Mouse (Mus musculus): ENCODE results near the gene Cacna2d3.

Cacna2d3 gene

GRCm38 (mm10) chr14:29478403-29478983, 243.2 kb downstream of the Cacna2d3 start:
- no peak for DNase-seq

DNA sequence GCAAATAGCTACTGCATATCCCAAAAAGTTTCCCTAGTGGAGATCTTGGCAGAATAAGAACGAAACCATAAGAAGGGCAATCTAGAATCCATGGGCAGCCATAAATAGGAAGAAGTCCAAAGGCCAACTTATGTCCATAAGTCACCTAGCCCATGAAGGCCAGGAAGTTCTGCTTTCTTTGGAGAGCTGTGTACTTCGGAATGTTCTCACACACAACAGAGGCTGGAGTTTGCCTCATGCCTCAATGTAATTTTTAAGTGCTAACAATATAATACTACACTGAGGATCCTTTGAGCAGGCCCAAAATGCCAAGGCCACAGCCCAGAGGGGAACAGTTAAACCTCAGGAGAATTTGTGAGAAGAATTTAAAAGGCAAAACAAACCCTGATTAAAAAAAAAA, 257.4 kb downstream of the Cacna2d3 start:
- no peak for DNase-seq

DNA sequence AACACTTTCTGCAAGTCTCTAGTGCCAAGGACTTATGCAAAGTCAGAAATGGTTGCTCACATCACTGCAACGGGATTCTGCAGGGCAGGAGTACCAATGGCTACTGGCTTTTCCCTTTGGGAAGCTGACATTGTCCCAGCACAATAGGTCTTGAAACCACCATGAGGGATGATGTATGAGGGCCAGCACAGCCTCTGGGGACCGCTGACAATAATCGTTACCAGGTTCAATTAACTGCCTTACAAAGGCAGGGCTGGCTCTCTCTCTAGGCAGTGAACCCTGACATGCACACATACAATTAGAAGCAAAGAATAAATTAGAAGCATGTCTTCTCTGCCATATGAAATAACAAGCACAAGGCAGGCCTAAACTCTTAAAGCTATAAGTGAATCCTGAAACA, 272.5 kb downstream of the Cacna2d3 start:
- DNase-seq = no peak

DNA sequence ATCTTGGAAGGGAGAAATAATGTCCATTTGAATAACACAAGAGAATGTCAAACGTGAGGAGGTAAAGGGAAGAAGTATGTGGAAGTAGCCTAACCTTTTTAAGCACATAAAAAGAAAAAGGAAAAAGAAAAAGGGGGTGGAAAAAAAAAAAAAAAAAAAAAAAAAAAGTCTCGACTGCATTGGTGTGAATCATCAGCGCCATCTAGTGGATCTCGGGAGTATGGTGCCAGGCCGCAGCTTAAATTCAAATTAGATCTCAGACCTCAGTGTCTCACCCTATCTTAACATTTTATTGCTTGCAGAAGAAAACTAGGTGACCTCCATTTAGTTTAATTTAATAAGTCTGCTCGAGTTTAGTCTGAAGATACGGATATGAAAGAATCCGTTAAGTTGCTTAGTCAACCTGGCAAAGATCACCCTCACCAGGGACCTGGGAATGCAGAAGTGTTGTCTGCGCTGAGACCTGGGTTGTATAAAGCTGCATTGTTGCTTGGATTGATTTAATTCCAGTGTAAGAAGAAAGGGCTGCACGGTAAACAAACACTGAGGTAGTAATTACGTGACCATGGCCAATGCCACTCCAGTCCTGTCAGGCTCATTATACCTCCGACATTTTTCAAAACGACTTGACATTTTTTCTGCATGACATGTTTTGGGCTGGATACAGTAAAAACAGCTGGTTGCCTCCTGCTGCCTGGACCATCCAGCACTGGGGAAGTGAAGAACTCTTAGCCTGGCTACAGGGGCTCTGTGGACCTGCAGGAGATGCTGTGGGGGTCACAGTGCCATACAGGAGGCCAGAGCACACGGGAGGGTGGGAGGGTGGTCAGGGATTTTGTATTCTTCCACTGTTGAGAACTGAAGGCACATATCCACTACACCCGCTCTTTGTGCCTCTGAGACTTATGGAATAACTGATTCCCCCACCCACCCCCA, 278.3 kb downstream of the Cacna2d3 start:
- peak; percentile 50 for DNase-seq

DNA sequence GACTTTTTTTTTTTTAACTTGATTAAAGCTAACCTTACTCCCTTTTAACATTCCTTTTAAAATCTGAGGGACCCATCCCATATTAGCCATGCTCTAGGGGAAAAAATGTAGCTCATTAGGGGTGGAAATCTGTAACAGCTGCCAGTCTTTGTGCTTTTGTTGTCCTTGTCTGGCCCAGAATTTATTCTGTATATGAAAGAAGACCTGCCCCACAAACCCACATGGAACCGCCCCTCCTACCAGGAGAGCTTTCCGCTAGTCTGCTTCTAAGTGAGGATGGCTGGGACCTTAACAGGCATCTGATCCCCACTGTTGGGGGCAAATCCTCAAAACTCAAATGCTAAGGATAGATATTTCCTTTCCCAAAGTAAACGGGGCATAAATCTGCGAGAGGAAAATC, 279.2 kb downstream of the Cacna2d3 start:
- DNase-seq = no peak

DNA sequence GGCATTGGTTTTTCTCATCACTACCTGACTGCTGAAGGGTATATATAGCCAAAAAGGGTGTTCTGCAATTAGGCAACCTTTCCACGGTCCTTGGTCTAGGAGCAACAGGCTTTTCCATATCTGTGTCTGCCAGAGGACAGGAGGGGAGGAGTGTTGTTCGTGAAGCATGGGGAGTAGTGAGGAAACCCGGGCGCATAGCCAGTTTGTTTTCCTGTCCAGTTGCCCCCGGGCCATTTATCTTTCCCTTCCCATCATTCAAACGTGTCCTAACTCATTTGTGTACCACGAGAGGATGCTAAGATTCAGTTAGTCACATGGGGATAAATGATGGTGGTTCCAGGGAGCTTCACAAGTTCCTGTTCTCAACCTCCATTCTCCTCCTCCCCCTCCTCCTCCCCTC, 283.0 kb downstream of the Cacna2d3 start:
- DNase-seq = no peak

- no peak for DNase-seq
Measured at GRCm38 (mm10) chr14:29438251-29438650, 283.4 kb downstream of the Cacna2d3 start.

- DNase-seq = no peak
Measured at GRCm38 (mm10) chr14:29435203-29435602, 286.5 kb downstream of the Cacna2d3 start.

- no peak for DNase-seq
Measured at GRCm38 (mm10) chr14:29433716-29434115, 287.9 kb downstream of the Cacna2d3 start.

GRCm38 (mm10) chr14:29433076-29433714, 288.5 kb downstream of the Cacna2d3 start:
- DNase-seq = no peak

- no peak for DNase-seq
Measured at GRCm38 (mm10) chr14:29429788-29430187, 291.9 kb downstream of the Cacna2d3 start.

DNA sequence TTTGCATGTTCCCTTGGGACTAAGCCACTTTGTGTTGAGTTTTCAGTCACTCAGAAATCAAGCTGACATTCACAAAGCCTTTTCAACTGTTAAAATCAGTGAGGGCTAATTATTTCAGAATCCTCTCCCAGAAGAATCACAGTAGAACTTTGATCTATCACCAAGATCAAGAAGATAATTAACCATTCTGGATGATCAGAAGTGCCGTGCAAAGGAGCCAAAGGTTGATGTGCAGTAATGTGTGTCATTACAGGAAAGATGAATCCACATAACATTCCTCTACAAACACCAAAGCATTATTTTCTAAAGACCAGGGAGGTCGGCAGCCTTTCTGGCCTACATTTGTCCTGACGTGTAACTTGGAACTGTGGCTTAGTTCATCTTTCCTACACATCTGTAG, 296.0 kb downstream of the Cacna2d3 start:
- DNase-seq = no peak

DNA sequence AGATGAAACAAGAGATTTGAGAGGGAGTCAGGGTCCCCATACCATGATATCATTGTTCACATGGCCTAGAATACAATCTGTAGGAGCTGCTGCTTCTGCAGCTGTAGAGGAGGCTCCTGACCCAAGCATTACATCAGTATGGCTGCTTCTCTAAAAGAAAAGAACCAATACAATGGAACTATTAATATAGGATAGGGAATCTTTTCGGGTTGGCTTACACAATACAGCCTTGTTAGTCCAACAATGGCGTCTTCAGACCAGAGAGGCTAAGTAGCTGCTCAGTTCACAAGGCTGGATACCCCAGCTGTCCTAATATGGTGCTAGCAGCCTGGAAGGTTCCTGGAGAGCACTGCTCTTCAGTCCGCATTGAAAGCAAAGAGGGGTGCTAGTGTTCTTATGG, 296.5 kb downstream of the Cacna2d3 start:
- no peak for DNase-seq

DNA sequence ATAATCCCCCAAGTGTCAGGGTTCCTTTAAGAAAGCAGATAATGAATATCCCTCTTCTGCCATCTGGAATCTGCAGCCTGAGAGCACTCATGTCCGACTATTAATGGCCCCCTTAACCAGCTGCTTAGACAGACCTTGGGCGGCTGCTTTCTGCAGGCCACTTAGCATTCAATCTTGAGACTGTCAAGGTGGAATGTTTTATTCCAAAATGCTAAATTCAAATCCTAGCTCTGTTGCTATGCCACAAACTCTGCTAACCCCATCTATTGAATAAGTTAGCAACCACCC, 315.8 kb downstream of the Cacna2d3 start:
- DNase-seq = no peak

DNA sequence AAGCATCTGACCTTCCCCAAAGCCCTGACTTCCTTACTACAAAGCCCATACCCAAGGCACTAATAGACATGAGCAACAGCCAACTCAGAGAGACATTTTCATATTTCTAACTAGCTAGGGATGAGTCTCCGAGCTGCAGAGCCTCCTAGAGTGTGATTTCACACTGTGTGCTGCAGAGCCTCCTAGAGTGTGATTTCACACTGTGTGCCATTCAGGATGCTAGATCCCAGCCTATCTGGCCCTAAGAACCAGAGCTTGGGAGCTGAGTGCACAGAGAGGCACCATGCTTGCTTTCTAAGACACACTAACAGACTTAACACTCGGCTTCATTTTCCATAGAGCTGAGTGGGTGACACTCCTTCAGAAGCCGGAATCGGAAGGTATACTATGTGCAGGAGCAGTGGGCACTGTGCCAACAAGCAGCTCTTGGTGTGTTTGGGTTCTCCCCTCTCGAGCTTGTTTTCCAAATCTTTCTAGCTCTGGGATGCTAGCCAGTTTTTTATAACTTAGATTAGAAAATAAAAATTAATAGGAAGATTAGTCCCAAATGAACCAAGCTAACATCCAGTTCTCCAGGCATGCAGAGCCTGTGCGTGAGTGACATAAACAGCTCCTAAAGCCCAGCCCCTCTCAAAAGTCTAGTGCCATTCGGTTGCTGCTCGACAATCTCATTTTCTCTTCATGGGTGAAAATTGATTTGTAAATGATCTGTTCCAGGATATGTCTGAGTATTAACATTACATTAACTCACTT, 316.4 kb downstream of the Cacna2d3 start:
- DNase-seq = no peak

DNA sequence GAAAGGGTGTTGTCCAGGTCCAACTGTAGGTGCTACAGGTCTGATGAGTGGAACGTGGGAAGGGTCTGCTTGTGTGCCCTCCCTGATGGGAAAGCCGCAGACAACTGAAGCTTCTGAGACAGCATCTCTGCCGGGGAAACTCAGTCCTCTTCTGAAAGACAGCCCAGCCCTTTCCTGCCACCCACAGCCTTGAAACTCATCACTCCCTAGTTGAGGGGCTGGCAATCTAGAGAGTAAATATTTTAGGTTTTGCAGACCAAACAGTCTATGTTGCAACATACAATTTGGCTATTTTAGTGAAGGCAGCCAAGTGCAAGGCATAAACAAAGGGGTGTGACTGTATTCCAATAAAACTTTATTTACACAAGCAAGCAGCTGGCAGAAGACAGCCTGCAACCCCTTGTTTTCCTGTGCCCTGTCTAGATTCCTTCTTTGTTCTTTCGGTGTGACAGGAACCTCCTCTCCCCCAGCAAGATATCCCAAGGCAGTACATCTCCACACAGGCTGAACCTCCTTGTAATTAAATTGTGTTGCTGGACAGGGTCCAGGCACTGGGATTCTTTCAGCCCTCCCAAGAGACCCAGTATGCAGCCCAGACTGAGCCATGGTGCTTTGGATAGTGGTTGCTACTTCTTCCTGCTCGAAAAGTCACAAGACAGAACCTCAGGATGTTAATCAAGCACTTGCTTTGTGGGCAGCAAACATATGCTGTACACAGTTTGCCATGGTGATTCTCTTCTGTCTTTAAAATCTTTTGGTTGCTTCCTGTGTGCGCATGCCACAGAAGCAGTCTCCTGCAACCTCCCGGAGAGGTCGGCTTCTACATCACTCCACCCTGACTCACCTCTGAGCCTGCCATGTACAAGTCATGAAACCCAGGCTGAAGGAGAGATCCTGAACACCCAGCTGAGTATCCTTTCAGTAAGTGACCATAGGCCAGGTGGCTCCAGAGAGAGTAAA, 317.5 kb downstream of the Cacna2d3 start:
- DNase-seq = no peak

GRCm38 (mm10) chr14:29402471-29402870, 319.2 kb downstream of the Cacna2d3 start:
- no peak for DNase-seq

GRCm38 (mm10) chr14:29393786-29394185, 327.9 kb downstream of the Cacna2d3 start:
- no peak for DNase-seq

DNA sequence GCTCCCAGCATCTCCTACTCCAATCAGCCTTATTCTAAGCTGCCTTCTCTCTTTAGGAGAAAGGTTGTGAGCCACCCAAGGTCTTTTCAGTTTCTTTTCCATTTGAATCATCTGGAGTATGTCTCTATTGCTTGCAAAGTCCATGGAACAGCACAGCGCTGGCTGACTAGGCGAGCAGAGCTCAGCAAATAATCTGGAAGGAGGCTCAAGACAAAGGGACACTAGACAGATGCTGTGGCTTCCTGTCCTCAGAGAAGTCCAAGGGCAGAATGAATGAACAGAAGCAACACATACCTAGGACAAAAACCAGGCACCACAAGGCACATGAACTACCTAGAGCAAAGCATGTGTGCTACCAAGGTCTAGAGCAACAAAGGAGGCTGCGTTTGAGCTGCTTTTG, 328.8 kb downstream of the Cacna2d3 start:
- no peak for DNase-seq

DNA sequence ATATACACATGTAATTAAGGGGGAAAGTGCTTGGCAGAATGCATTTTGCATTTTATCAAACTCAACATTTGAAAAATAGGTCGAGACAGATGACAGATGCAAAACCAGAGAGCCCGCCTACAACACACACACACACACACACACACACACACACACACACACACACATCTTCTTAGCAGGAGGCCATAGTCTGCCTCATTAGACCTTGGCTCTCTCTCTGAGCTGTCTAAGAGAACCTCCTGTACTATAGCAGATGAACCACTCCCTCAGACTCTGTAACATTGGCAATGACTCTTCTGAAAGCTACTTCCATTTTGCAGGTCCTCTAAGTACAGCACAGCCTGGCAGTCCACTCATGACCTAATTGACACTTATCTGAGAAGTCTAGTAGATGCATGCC, 330.2 kb downstream of the Cacna2d3 start:
- DNase-seq = no peak

GRCm38 (mm10) chr14:29387761-29388160, 333.9 kb downstream of the Cacna2d3 start:
- DNase-seq = no peak

DNA sequence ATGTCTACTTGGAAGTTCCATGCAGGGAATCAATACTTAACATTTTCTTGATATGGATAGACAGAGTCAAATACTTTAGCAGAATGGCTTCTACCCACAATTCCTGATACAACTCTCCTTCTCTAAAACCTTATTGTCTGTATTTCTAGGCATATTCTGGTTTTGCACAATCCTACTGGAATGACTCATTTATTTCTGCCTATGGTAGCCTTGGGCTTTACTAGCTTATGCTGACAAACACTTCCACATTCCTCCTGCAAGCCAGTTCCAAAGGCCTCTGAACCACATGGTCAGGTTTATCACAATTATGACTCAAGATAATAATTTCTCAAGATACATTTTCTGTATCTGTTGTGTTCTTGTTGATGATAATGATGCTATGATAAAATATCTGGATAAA, 336.2 kb downstream of the Cacna2d3 start:
- DNase-seq = no peak
